Mouse (Mus musculus) adipocyte (in vitro differentiated cells): ENCODE measurements at regions not wholly inside any gene's neighbourhood (a gene's known extent, or its start where the extent isn't known, plus 50 kb on each side); places are given as distances from the start of the nearest gene placed in this dataset.
"Not testable (repeated sequence)": the region's sequence is repeated elsewhere in the genome, so short reads cannot be mapped to it uniquely, and the experiment has no call there.

ENCODE experiments used
- DNase-seq: peaks from one replicate; pipeline ENCODE4 v3.0.0-alpha.2; 2016; ENCODE audit warnings: low spot score

DNA sequence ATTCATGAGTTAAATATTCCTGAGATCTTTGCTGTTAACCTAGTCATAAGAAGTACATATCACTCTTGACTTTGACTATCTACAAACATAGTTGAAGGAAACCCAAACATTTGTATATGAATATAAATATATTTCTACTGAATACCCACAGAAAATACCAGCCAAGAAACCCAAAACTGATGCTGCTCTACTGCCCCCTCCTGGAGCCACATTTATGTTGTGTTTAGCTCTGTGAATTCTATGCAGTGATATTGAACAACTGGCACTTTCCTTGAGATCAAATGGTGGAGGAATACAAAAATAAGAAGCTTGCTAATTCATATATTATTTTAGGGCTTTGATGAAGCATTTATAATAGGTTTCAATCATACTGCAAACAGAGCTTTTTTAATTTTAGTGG lies 89.7 kb upstream of the Mageb16 start:
- DNase-seq, result peak; percentile 29

DNA sequence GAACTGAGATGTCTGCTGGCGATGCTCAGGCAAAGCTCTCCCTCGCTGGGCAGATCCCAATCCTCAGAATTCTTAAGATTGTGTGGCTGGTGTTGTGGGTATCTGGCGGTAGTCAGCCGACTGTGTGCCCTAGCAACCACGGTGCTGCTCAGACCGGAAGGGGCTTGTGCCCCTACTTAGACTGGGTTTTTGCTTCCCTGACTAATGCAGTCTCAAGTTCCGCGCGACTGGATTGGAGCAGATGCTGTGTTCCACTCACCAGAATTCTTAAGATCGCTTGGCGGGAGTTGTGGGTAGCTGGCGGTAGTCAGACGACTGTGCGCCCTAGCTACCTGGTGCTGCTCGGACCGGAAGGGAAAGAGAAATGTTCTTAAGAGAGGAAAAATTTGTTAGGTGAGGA lies 87.4 kb upstream of the Mageb16 start:
- not testable (repeated sequence) for DNase-seq
